Mouse (Mus musculus) lung, embryonic 15.5 days (tissue): Measurements from ENCODE around the gene Mapk13. TPM values are rescaled to one million over a fixed set of nuclear protein-coding genes. Genes with fewer than 3 reads are reported as not detected.
"Not testable (repeated sequence)": the region's sequence is repeated elsewhere in the genome, so short reads cannot be mapped to it uniquely, and the experiment has no call there.

Source experiments
- ATAC-seq: fragments of 200-750 bp; cut with Nextera tagmentation; 2 replicates; pipeline ENCODE4 v1.8.0; 2017; ENCODE audit warnings: moderate number of reproducible peaks, borderline replicate concordance; ENCODE audit not compliant: low FRiP score, low TSS enrichment; ENCODE audit errors: extremely low read depth
- H3K27ac ChIP-seq: fragments of 300-500 bp; sonication (generic); 2 replicates; pipeline ENCODE4 v1.5.1; 2015; ENCODE audit warnings: moderate library complexity, mild to moderate bottlenecking, inconsistent platforms
- H3K27me3 ChIP-seq: fragments of 300-500 bp; sonication (generic); 2 replicates; pipeline ENCODE4 v1.6.1; 2015; ENCODE audit warnings: inconsistent platforms
- H3K36me3 ChIP-seq: fragments of 300-500 bp; sonication (generic); 2 replicates; pipeline ENCODE4 v1.6.1; 2015; ENCODE audit warnings: inconsistent platforms
- H3K4me1 ChIP-seq: fragments of 300-500 bp; sonication (generic); 2 replicates; pipeline ENCODE4 v1.6.1; 2015; ENCODE audit warnings: inconsistent platforms
- H3K4me2 ChIP-seq: fragments of 300-500 bp; sonication (generic); 2 replicates; pipeline ENCODE4 v1.6.1; 2015; ENCODE audit warnings: inconsistent platforms, mild to moderate bottlenecking, moderate library complexity
- H3K4me3 ChIP-seq: fragments of 300-500 bp; sonication (generic); 2 replicates; pipeline ENCODE4 v1.5.1; 2015; ENCODE audit warnings: mild to moderate bottlenecking, inconsistent platforms
- H3K9ac ChIP-seq: fragments of 300-500 bp; sonication (generic); 2 replicates; pipeline ENCODE4 v1.6.1; 2015; ENCODE audit warnings: inconsistent platforms
- H3K9me3 ChIP-seq: fragments of 300-500 bp; sonication (generic); 2 replicates; pipeline ENCODE4 v1.6.1; 2016; ENCODE audit warnings: inconsistent platforms
- WGBS: fragments of 180-500 bp; shearing (Covaris S2); methylation state at CpG from one replicate; pipeline ENCODE4 v1.1.7; 2015; 5-methylcytosine and 5-hydroxymethylcytosine counted together
- polyA plus RNA-seq: library from polyadenylated mRNA; unstranded; fragments of >200 nt; fragmentation: Nextera tagmentation; extraction: Ambion mirVana; gene quantifications from 2 replicates; pipeline ENCODE4 v1.2.1, GENCODE M21; 2015

The Mapk13 gene
- polyA plus RNA-seq, 1 experiment from 2014 or later = 75.2 TPM

- Histone ChIP-seq H3K4me1 (no peaks in the 10 kb centered on the region), H3K4me2 (no peak overlapping the region), H3K27me3 (no peaks in the 10 kb centered on the region), H3K9me3 (no peaks in the 10 kb centered on the region), H3K4me3 (no peak overlapping the region), H3K36me3 (peaks cover 36% of the 10 kb centered on the region), H3K9ac (no peak overlapping the region), H3K27ac (no peak overlapping the region)
- 73% methylated on average over 6 of the region's 6 CpGs for WGBS
- ATAC-seq = no peak
Measured at GRCm38 (mm10) chr17:28750580-28750979, 18.5 kb upstream of the Mapk13 start.

- ATAC-seq = no peak
- Histone ChIP-seq H3K4me3 (no peak overlapping the region), H3K27ac (no peak overlapping the region), H3K27me3 (no peaks in the 10 kb centered on the region), H3K36me3 (no peaks in the 10 kb centered on the region), H3K4me1 (no peaks in the 10 kb centered on the region), H3K9ac (no peak overlapping the region), H3K9me3 (no peaks in the 10 kb centered on the region), H3K4me2 (no peak overlapping the region)
- 62% methylated on average over 5 of the region's 5 CpGs for WGBS
Measured at GRCm38 (mm10) chr17:28756447-28756846, 12.7 kb upstream of the Mapk13 start.

GRCm38 (mm10) chr17:28757470-28757869 lies 11.6 kb upstream of the Mapk13 start:
- Histone ChIP-seq H3K4me2 (no peak overlapping the region), H3K9me3 (no peaks in the 10 kb centered on the region), H3K4me1 (no peaks in the 10 kb centered on the region), H3K9ac (no peak overlapping the region), H3K27me3 (no peaks in the 10 kb centered on the region), H3K27ac (no peak overlapping the region), H3K36me3 (no peaks in the 10 kb centered on the region), H3K4me3 (no peak overlapping the region)
- 58% methylated on average over 2 of the region's 2 CpGs for WGBS
- ATAC-seq = no peak

GRCm38 (mm10) chr17:28760736-28761312 lies 8.3 kb upstream of the Mapk13 start:
- ATAC-seq = no peak
- WGBS = 47% methylated on average over 8 of the region's 8 CpGs
- no peaks in the 10 kb centered on the region for H3K27me3 ChIP-seq

GRCm38 (mm10) chr17:28761871-28762270 lies 7.2 kb upstream of the Mapk13 start:
- no peak overlapping the region for H3K4me2 ChIP-seq
- H3K27ac ChIP-seq = no peak overlapping the region
- H3K36me3 ChIP-seq = no peaks in the 10 kb centered on the region
- no peaks in the 10 kb centered on the region for H3K9me3 ChIP-seq
- ATAC-seq = no peak
- H3K9ac ChIP-seq = no peak overlapping the region
- H3K4me3 ChIP-seq = no peak overlapping the region
- no peaks in the 10 kb centered on the region for H3K27me3 ChIP-seq
- no peaks in the 10 kb centered on the region for H3K4me1 ChIP-seq
- 12% methylated on average over 3 of the region's 3 CpGs for WGBS

More at GRCm38 (mm10) chr17:28760736-28761312, 8.3 kb upstream of the Mapk13 start:
- H3K4me1 ChIP-seq = no peaks in the 10 kb centered on the region
- H3K36me3 ChIP-seq = no peaks in the 10 kb centered on the region
- no peak overlapping the region for H3K4me3 ChIP-seq
- no peak overlapping the region for H3K9ac ChIP-seq
- no peaks in the 10 kb centered on the region for H3K9me3 ChIP-seq
- no peak overlapping the region for H3K27ac ChIP-seq
- no peak overlapping the region for H3K4me2 ChIP-seq

- Histone ChIP-seq H3K36me3 (no peaks in the 10 kb centered on the region), H3K27ac (no peak overlapping the region), H3K4me1 (peaks cover 17% of the 10 kb centered on the region), H3K4me2 (no peak overlapping the region), H3K4me3 (no peak overlapping the region), H3K9me3 (no peaks in the 10 kb centered on the region), H3K9ac (no peak overlapping the region), H3K27me3 (peaks cover 19% of the 10 kb centered on the region)
- 39% methylated on average over 3 of the region's 3 CpGs for WGBS
- ATAC-seq = no peak
Measured at GRCm38 (mm10) chr17:28766203-28766602, 2.9 kb upstream of the Mapk13 start.

GRCm38 (mm10) chr17:28766781-28767515 lies 2.1 kb upstream of the Mapk13 start:
- WGBS = 66% methylated on average over 11 of the region's 11 CpGs
- Histone ChIP-seq H3K27me3 (peaks cover 19% of the 10 kb centered on the region), H3K36me3 (no peaks in the 10 kb centered on the region), H3K27ac (no peak overlapping the region), H3K9me3 (no peaks in the 10 kb centered on the region), H3K4me3 (no peak overlapping the region), H3K4me2 (no peak overlapping the region), H3K4me1 (peaks cover 17% of the 10 kb centered on the region), H3K9ac (no peak overlapping the region)
- ATAC-seq = no peak

GRCm38 (mm10) chr17:28769875-28770421 lies 851 bp downstream of the Mapk13 start:
- peak overlapping the region; percentile 55 for H3K27ac ChIP-seq
- peak overlapping the region; percentile 49 for H3K9ac ChIP-seq
- peak overlapping the region; percentile 80 for H3K4me2 ChIP-seq
- peaks cover 19% of the 10 kb centered on the region for H3K27me3 ChIP-seq
- no peaks in the 10 kb centered on the region for H3K9me3 ChIP-seq
- peak overlapping the region; percentile 56 for H3K4me3 ChIP-seq
- WGBS = 1% methylated on average over 24 of the region's 24 CpGs
- peak; percentile 61 for ATAC-seq
- H3K4me1 ChIP-seq = peaks cover 17% of the 10 kb centered on the region
- no peaks in the 10 kb centered on the region for H3K36me3 ChIP-seq

GRCm38 (mm10) chr17:28771289-28771688 lies 2.2 kb downstream of the Mapk13 start:
- Histone ChIP-seq H3K4me1 (peaks cover 17% of the 10 kb centered on the region), H3K27ac (no peak overlapping the region), H3K27me3 (peaks cover 19% of the 10 kb centered on the region), H3K36me3 (no peaks in the 10 kb centered on the region), H3K4me3 (no peak overlapping the region), H3K9ac (no peak overlapping the region), H3K4me2 (no peak overlapping the region), H3K9me3 (no peaks in the 10 kb centered on the region)
- ATAC-seq = no peak
- 81% methylated on average over 5 of the region's 5 CpGs for WGBS

GRCm38 (mm10) chr17:28774303-28774702 lies 5.2 kb downstream of the Mapk13 start:
- 95% methylated on average over 9 of the region's 9 CpGs for WGBS
- not testable (repeated sequence) for H3K9ac ChIP-seq, ATAC-seq, H3K36me3 ChIP-seq, H3K4me2 ChIP-seq, H3K27me3 ChIP-seq, H3K27ac ChIP-seq, H3K9me3 ChIP-seq, H3K4me3 ChIP-seq
- H3K4me1 ChIP-seq = peaks cover 13% of the 10 kb centered on the region

- no peak overlapping the region for H3K4me2 ChIP-seq
- no peak for ATAC-seq
- no peaks in the 10 kb centered on the region for H3K36me3 ChIP-seq
- peaks cover 5% of the 10 kb centered on the region; the same call in 1 of the 2 replicates for H3K27me3 ChIP-seq
- no peaks in the 10 kb centered on the region for H3K9me3 ChIP-seq
- WGBS = 62% methylated on average over 4 of the region's 4 CpGs
- H3K4me3 ChIP-seq = no peak overlapping the region
- H3K27ac ChIP-seq = no peak overlapping the region
- no peak overlapping the region for H3K9ac ChIP-seq
- peaks cover 8% of the 10 kb centered on the region for H3K4me1 ChIP-seq
Measured at GRCm38 (mm10) chr17:28775161-28775560, 6.1 kb downstream of the Mapk13 start.

GRCm38 (mm10) chr17:28776817-28777216 lies 7.7 kb downstream of the Mapk13 start:
- 83% methylated on average over 3 of the region's 3 CpGs for WGBS

More at GRCm38 (mm10) chr17:28776817-28777216, 7.7 kb downstream of the Mapk13 start:
- Histone ChIP-seq H3K9ac (no peak overlapping the region), H3K27me3 (no peaks in the 10 kb centered on the region), H3K9me3 (no peaks in the 10 kb centered on the region), H3K4me2 (no peak overlapping the region), H3K4me1 (no peaks in the 10 kb centered on the region), H3K36me3 (no peaks in the 10 kb centered on the region), H3K27ac (no peak overlapping the region), H3K4me3 (no peak overlapping the region)
- ATAC-seq = no peak
